Mouse (Mus musculus): ENCODE results near the gene Cabp4.

Gene Cabp4

DNA sequence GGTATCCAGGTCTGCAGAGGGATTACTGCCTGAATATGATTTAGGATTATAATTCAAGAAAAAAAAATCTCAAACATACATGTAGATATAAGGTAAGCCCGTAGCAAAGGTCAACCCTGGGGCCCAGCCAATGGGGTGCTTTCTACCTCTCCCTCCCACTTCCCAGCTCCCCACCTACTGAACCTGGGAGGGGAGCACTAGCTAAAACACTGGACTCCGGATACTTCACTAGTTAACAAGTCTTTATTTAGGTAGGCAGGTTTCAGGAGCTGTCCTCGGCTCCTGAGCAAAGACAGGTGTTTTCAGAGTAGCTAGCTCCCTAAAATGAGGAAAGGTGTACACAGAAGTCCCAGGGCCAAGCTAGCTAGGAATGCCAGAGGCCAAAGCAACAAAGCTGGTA lies 20.3 kb upstream of the Cabp4 start:
- DNase-seq: no peak

DNA sequence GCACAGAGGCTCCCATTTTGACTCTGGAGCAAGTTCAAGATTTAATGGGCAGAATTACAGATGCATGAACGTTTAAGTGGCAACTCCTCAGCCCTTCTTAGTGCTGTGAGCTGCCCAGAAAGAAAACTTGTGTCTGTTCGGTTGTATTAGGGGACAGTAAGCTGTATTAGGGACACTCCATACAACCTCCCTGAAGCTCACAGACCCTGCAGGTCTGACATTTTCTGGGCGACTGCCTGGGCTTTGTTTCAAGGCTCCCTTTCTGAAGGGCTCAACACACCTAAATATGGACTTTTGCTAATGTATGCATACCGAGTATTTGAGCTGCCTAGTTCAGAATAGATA lies 19.7 kb upstream of the Cabp4 start:
- DNase-seq: no peak

- DNase-seq: peak; percentile 96 to 98
Observed at GRCm38 (mm10) chr19:4162646-4163542, 19.1 kb upstream of the Cabp4 start, which contains the start of gene Rps6kb2. Gene Rps6kb2, minus strand, starts transcription at chr19:4163354.

DNA sequence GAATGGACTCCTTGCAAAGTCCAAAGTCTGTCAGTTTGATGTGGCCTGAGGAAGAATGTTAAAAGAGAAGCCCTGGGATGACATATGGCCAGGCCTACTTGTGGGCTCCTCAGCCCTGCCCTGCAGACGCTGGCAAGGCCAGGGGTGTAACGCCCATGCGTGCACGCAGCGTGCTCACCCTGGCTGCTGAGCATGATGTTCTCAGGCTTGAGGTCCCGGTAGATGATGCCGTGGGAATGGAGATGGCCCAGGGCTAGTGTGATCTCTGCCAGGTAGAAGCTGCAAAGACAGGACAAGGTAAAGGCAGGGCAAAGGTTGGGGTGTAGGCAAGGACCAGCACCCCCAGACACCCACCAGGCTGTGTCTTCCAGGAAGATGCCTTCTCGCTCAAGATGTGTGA lies 15.2 kb upstream of the Cabp4 start:
- no peak for DNase-seq

DNA sequence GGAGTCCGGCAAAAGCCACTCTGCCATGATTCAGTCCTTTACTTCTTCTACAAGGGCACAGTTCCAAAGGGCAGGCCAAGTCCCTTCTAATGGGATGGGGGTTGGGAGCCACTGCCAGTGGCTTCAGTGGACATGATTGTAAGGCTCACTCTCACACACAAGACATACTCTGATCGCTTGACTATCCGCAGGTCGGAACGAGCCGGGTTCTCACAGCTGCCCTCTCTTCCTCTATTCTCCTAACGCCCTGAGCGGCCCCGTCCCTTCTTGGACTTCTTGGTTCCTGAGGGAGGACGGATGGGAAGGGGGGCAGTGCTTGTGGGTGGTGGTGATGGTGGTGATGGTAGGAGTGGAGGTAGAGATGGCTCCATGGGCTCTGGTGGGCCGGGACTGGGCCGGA lies 12.9 kb upstream of the Cabp4 start:
- no peak for DNase-seq

DNA sequence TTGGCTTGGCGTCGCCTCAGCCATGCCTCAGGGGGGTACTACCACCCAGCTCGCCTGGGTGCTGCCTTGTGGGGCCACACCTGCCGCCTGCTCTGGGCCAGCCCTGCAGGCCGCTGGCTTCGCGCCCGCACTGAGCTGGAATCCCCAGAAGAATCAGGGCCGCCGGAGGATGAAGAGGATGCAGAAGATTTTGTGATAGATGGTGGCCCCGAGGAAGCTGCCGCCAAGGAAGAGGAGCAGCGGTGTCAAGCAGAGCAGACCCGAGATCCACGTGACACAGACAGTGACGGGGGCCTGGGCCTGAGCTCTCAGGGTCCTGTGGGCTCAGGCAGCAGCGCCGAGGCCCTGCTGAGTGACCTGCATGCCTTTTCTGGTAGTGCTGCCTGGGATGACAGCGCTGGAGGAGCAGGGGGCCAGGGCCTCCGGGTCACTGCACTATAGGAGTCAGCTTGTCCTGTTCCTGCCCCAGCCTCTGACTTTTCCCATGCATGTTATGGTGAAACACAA lies 12.3 kb upstream of the Cabp4 start:
- DNase-seq: no peak

- DNase-seq: no peak
Observed at GRCm38 (mm10) chr19:4155223-4156072, 11.6 kb upstream of the Cabp4 start.

GRCm38 (mm10) chr19:4154437-4155222 lies 10.8 kb upstream of the Cabp4 start:
- DNase-seq: peak in 1 of 2 experiments; percentile 27

DNA sequence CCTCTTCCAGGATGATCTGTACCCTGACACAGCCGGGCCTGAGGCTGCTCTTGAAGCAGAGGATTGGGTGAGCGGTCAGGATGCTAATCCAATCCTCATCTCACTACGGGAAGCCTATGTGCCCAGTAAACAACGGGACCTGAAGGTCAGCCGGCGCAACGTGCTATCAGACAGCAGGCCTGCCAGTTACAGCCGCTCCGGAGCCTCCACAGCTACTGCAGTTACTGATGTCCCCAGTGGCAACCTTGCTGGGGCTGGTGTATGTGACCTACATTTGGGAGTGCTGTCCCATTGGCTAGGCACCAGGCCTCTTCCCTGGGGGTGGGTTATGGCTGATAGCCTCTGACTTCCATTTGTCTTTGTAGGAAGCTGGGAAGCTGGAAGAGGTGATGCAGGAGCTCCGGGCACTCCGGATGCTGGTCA lies 9.4 kb upstream of the Cabp4 start, which contains the start of gene Ptprcap:
Gene Ptprcap, plus strand, starts transcription at position 373 of the 423 bp plus-strand sequence.
- DNase-seq: no peak

DNA sequence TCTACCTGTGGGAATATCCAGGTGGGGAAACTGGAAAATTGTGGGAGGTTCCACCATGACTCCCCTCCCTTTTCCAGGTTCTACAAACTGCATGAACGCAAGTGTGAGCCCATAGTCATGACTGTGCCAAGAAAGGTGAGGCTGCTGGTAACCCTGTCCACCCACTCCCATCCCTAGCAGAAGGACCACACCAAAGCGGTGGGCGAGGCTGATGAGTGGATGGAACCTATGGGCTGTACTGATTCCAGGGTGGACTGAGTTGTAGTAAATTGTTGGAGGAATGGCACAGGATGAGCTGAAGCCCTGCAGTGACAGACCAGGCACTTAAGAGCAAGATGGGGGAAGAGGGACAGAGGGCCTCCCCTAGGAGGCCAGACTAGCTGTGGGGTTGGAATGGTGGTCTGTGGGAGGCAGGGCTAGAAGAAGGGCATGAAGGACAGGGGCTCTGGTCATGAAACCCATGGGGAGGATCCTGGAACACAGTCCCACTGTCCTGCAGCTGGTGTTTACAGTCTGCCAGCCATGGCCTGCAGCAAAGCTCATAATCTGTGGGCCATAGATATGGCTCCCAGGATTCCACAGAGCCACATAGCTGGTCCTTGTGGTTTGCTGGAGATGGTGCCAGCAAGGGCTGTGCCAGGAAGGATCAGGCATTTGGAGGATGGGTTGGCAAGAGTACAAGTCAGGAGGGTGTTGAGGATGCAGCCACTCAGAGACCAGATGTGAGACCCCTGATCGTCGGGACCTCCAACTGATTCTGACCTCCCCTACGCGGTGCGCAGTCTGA lies 8.8 kb upstream of the Cabp4 start:
- no peak for DNase-seq

GRCm38 (mm10) chr19:4151898-4152297 lies 8.1 kb upstream of the Cabp4 start:
- no peak for DNase-seq

DNA sequence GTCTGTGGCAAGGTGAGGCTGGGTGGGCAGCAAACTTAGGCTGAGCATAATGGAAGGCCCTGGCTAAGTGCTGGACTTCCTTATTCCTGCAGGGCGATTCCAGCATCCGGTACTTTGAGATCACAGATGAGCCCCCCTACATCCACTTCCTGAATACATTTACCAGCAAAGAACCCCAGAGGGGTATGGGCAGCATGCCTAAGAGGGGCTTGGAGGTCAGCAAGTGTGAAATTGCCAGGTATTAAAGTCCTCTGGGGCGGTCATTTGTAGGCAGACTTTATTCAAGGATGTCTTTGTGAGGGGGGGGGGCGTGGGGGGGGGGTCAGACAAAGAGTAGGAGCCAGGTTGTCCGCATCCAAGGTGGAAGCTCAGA lies 7.6 kb upstream of the Cabp4 start:
- DNase-seq: no peak

- no peak for DNase-seq
Observed at GRCm38 (mm10) chr19:4150567-4151487, 7.0 kb upstream of the Cabp4 start.

GRCm38 (mm10) chr19:4149764-4150461 lies 6.1 kb upstream of the Cabp4 start:
- no peak for DNase-seq

GRCm38 (mm10) chr19:4149283-4149682 lies 5.5 kb upstream of the Cabp4 start:
- no peak for DNase-seq

DNA sequence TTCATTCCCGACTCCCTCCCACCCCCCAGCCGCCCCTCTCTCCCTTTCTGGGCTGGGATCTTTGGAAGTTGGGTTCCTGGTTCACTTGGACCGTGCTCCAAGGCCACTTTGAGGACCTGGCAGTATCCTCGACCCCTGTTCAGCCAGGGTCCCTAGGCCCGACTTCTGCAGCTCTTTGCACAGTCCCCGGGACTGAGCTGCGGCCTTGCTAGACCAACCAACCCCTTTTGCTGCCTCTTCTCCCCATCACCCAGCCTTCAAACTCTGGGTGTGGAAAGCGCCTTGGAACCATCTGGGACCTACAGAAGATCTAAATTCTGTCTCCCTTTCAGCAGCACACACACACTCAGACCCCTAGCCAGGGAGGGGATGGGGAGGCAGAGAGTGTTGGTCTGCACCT lies 5.0 kb upstream of the Cabp4 start:
- DNase-seq: no peak

GRCm38 (mm10) chr19:4148491-4148806 lies 4.6 kb upstream of the Cabp4 start, which contains the start of gene Coro1b:
Gene Coro1b, plus strand, starts transcription at chr19:4148619.
- peak; percentile 97 to 98 for DNase-seq

DNA sequence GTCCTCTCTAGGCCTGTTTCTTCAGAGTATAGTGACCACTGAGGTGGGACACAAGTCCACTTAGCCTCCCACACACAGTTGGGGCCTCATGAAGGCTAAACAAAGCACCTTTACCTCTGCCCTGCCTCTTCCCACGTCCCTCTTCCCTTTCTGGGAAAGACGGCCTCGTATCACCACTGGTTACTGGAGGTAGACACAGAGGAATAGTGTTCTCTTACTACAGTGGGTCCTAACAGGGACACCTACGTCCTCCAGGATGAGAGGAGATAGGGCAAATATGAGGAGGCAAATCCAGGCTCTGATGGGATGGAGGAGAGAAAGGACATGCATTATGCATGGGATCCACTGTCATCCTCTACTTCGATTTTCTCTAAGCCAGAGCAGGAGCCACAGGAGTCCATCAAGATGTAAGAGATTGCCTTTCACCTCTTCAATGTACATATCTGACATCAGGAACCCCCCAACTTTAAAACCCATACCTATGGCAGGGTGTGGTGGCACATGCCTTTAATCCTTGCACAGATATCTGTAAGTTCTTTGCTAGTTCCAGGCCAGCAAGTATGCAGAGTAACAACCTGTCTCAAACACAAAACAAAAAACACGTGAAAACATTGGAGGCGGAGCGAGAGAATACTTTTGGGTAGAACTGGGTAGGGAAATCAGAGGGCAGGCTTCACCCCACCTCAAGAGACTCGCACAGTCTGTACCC lies 4.1 kb upstream of the Cabp4 start:
- no peak for DNase-seq

DNA sequence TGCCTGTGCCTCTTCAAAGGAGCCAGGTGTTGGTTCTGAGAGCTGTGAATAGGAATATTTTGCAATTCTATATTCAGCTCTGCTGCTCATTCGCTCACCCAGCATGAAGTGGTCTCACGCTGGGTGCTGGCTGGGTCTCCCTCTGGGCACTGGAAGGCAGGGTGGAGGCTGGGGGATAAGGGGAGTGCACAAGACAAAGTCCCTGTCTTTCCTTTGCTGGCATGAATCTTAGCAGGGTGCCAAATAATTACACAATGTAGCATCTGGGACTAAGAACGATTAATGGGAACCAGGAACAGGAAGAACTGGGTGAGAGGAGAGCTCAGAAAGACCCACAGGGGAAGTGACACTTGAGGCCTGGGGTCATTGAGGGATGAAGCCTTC lies 3.2 kb upstream of the Cabp4 start:
- DNase-seq: no peak
